Mouse (Mus musculus) lung, embryonic 14.5 days (tissue): ENCODE data around the gene Cgrrf1. TPM values are rescaled to one million over a fixed set of nuclear protein-coding genes. Genes with fewer than 3 reads are reported as not detected.

Source experiments
- ATAC-seq: fragments of 200-750 bp; cut with Nextera tagmentation; 2 replicates; pipeline ENCODE4 v1.8.0; 2017; ENCODE audit warnings: mild to moderate bottlenecking, moderate TSS enrichment, moderate library complexity; ENCODE audit not compliant: insufficient read depth
- DNase-seq: peaks from one replicate; pipeline ENCODE4 v3.0.0-alpha.2; 2015
- H3K27ac ChIP-seq: fragments of 300-500 bp; sonication (generic); 2 replicates; pipeline ENCODE4 v1.5.1; 2014; ENCODE audit warnings: low read depth, mild to moderate bottlenecking, moderate library complexity
- H3K27me3 ChIP-seq: fragments of 300-500 bp; sonication (generic); 2 replicates; pipeline ENCODE4 v1.6.1; 2014; ENCODE audit warnings: low read length, control low read depth; ENCODE audit not compliant: insufficient read depth
- H3K36me3 ChIP-seq: fragments of 300-500 bp; sonication (generic); 2 replicates; pipeline ENCODE4 v1.6.1; 2014; ENCODE audit warnings: control low read depth; ENCODE audit not compliant: insufficient read depth
- H3K4me1 ChIP-seq: fragments of 300-500 bp; sonication (generic); 2 replicates; pipeline ENCODE4 v1.6.1; 2014; ENCODE audit warnings: antibody characterized with exemption, control low read depth; ENCODE audit not compliant: insufficient read depth
- H3K4me2 ChIP-seq: fragments of 300-500 bp; sonication (generic); 2 replicates; pipeline ENCODE4 v1.6.1; 2014; ENCODE audit warnings: mild to moderate bottlenecking
- H3K4me3 ChIP-seq: fragments of 300-500 bp; sonication (generic); 2 replicates; pipeline ENCODE4 v1.5.1; 2014; ENCODE audit warnings: low read depth, low read length
- H3K9ac ChIP-seq: fragments of 300-500 bp; sonication (generic); 2 replicates; pipeline ENCODE4 v1.6.1; 2014
- H3K9me3 ChIP-seq: fragments of 300-500 bp; sonication (generic); 2 replicates; pipeline ENCODE4 v1.6.1; 2016; ENCODE audit warnings: low read depth, low read length, control low read depth
- CTCF ChIP-seq: IDR thresholded peaks from 2 replicates; pipeline ENCODE4 v1.5.1; 2016; ENCODE audit warnings: antibody characterized with exemption, low read depth
- WGBS: fragments of 180-500 bp; shearing (Covaris S2); extraction: QIAGEN DNeasy Blood & Tissue Kit; methylation state at CpG from one replicate; pipeline ENCODE4 v1.1.7; 2014; 5-methylcytosine and 5-hydroxymethylcytosine counted together
- polyA plus RNA-seq: library from polyadenylated mRNA; unstranded; fragments of >200 nt; fragmentation: Nextera tagmentation; extraction: Ambion mirVana; gene quantifications from 2 replicates; pipeline ENCODE4 v1.2.1, GENCODE M21; 2014

Cgrrf1 gene
- 42.6 and 43.9 TPM in 2 replicates for polyA plus RNA-seq

DNA sequence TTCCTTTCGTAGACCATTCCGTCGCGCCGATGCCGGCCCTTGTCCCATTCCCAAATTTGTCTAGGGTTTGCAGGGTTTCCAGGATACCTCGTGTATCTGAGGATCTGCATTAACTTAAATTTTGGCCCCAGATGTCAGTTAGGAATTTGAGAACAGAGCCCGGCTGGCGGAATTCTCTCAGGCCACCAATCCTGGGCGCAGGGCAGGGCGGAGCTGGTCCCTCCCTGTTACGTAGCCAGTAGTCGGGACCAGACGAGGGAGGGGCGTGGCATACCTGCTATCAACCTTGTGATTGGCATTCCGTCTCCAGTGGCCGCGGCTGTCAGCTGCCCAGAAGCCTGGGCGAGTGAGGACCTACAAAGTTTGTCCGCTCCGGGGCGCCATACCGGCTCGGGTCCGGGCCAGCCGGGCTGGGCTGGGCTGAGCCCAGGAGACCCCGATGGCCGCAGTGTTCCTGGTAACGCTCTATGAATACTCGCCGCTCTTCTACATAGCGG, at the start of gene Cgrrf1:
Cgrrf1 (plus strand) TSS at position 289 of the 497 bp plus-strand sequence.
- H3K9ac ChIP-seq, result peak within 1 kb of the TSS; percentile 84
- WGBS, result under 1% methylated on average over 32 of the region's 32 CpGs
- ATAC-seq, result peak; percentile 99
- peak within 1 kb of the TSS; percentile 82 for H3K4me2 ChIP-seq
- H3K4me1 ChIP-seq, result peaks cover 5% of the 10 kb centered on the region
- peak; percentile 97 for DNase-seq
- no peaks in the 10 kb centered on the region for H3K36me3 ChIP-seq
- H3K27ac ChIP-seq, result peak within 1 kb of the TSS; percentile 62
- TF ChIP-seq CTCF, result peak; percentile 59
- H3K4me3 ChIP-seq, result peak within 1 kb of the TSS; percentile 85
- H3K27me3 ChIP-seq, result no peaks in the 10 kb centered on the region
- H3K9me3 ChIP-seq, result no peaks in the 10 kb centered on the region

GRCm38 (mm10) chr14:46782187-46782828, 49.6 kb upstream of the Cgrrf1 start:
- 82% methylated on average over 8 of the region's 8 CpGs for WGBS
- no peak for ATAC-seq
- H3K27me3 ChIP-seq, result no peaks in the 10 kb centered on the region

GRCm38 (mm10) chr14:46783327-46783926, 48.5 kb upstream of the Cgrrf1 start:
- no peak overlapping the region for H3K27ac ChIP-seq
- no peak for DNase-seq
- no peak overlapping the region for H3K4me2 ChIP-seq
- no peaks in the 10 kb centered on the region; the same call in 1 of the 2 replicates for H3K4me1 ChIP-seq
- H3K9ac ChIP-seq, result no peak overlapping the region
- no peak overlapping the region for H3K4me3 ChIP-seq
- TF ChIP-seq CTCF, result no peak
- H3K27me3 ChIP-seq, result no peaks in the 10 kb centered on the region
- 83% methylated on average over 10 of the region's 10 CpGs for WGBS
- peaks cover 56% of the 10 kb centered on the region for H3K36me3 ChIP-seq
- ATAC-seq, result no peak
- peaks cover 3% of the 10 kb centered on the region; the same call in 1 of the 2 replicates for H3K9me3 ChIP-seq

More at GRCm38 (mm10) chr14:46782187-46782828, 49.6 kb upstream of the Cgrrf1 start:
- no peak for TF ChIP-seq CTCF
- Histone ChIP-seq H3K4me2 (no peak overlapping the region), H3K4me3 (no peak overlapping the region), H3K4me1 (no peaks in the 10 kb centered on the region; the same call in 1 of the 2 replicates), H3K9ac (no peak overlapping the region), H3K27ac (no peak overlapping the region), H3K9me3 (peaks cover 3% of the 10 kb centered on the region; the same call in 1 of the 2 replicates), H3K36me3 (peaks cover 67% of the 10 kb centered on the region)
- no peak for DNase-seq

- Histone ChIP-seq H3K4me1 (no peaks in the 10 kb centered on the region; the same call in 1 of the 2 replicates), H3K4me3 (no peak overlapping the region), H3K27me3 (no peaks in the 10 kb centered on the region), H3K36me3 (peaks cover 38% of the 10 kb centered on the region), H3K4me2 (no peak overlapping the region), H3K9ac (no peak overlapping the region), H3K27ac (no peak overlapping the region), H3K9me3 (no peaks in the 10 kb centered on the region)
- 77% methylated on average over 5 of the region's 5 CpGs for WGBS
- TF ChIP-seq CTCF, result no peak
- DNase-seq (no peak), ATAC-seq (no peak)
Measured at GRCm38 (mm10) chr14:46785247-46785646, 46.7 kb upstream of the Cgrrf1 start.

DNA sequence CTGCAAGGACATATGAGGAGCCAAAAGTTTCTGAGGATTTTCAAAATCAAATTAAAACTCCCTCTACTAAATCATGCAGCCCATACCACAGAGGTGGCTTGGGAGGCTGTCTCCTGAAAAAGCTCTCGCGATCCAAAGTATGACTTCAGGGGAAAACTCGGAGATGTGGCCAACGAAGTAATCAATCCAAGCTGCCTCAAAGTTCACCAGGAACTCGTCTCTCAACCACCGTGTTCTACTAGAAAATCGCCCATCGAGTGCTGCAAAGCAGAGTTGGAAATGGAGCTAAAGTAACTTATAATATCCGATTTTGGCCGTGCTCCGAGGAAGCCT, 44.5 kb upstream of the Cgrrf1 start:
- Histone ChIP-seq H3K4me1 (no peaks in the 10 kb centered on the region; the same call in 1 of the 2 replicates), H3K27ac (peak overlapping the region; percentile 99), H3K9ac (peak overlapping the region; percentile 98), H3K4me2 (peak overlapping the region; percentile 68), H3K9me3 (no peaks in the 10 kb centered on the region), H3K36me3 (peaks cover 22% of the 10 kb centered on the region), H3K27me3 (no peaks in the 10 kb centered on the region), H3K4me3 (peak overlapping the region; percentile 95)
- WGBS, result 0% methylated on average over 11 of the region's 11 CpGs
- no peak for TF ChIP-seq CTCF
- DNase-seq (no peak), ATAC-seq (no peak)

DNA sequence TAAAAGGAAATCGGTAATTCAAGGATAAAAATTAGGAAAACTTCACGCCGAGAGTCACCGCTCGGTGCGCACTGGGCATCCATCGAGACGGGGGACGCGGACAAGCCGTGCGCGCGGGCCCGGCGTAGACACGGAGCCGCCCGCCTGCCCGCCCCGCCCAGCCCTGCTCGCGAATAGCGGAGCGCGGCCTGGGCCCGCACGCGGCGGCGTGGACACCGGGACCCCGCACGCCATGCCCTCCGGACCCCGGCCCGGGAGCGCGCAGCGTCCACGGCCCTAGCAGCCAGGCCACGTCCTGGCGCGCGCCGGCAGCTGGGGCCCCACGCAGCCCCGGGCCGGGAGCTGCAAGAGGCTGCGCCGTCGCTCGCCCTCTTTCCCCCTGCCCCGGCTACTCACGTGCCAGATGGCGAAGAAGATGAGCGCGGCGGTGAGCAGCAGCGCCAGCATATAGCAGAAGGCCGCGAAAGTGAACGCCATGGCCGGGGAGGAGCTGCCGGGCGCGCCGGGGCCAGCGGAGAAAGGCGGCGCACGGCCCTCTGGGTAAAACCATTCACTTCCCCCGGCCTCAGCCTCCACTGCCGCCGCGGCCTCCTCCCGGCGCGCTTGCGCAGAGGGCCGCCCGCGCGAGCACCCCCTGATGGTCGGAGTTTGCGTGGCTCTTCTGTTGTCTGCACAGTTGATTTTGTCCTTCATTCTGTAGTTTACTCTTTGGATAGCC, 44.0 kb upstream of the Cgrrf1 start, which contains the start of gene Cnih1:
Cnih1 (minus strand) TSS at position 625 of the 718 bp plus-strand sequence.
- WGBS, result under 1% methylated on average over 83 of the region's 86 CpGs
- Histone ChIP-seq H3K27me3 (no peaks in the 10 kb centered on the region), H3K9ac (peak within 1 kb of the TSS; percentile 98), H3K9me3 (no peaks in the 10 kb centered on the region), H3K4me1 (no peaks in the 10 kb centered on the region; the same call in 1 of the 2 replicates), H3K36me3 (peaks cover 16% of the 10 kb centered on the region), H3K4me2 (peak within 1 kb of the TSS; percentile 68), H3K4me3 (peak within 1 kb of the TSS; percentile 95), H3K27ac (peak within 1 kb of the TSS; percentile 99)
- peak; percentile 64 for TF ChIP-seq CTCF
- peak; percentile 96 for DNase-seq
- peak; percentile 96 for ATAC-seq
